Comparison of ENCODE assay signal across 27 mouse cellular contexts in the genomic region with DNA sequence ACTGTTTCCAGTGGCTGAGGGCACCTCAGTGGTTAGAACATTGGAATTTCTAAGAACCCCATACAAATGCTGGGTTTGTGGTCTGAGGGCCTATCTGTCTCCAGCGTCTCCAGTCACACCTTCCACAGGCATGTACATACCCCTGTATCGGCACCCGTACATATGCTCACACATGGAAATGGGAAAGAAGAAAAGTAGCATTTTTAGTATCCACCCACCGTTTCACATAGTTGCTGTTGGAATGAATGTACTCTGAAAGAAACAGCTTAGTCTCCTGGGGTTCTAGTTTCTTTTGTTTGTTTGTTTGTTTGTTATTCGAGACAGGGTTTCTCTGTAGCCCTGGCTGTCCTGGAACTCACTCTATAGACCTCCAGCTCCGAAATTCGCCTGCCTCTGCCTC.
"Had no signal": no experiment of that assay in that cellular context is flagged by ENCODE, and none has a peak within 500 bp of the region (broad histone marks: within the 10 kb centered on the region; RNA-seq: fewer than 3 reads in every experiment).

No protein-coding gene starts in this region.

- ATAC-seq: forebrain, embryonic 13.5 days; forebrain, embryonic 14.5 days; forebrain, embryonic 15.5 days; forebrain, embryonic 16.5 days; forebrain, postnatal 0 days had no signal

- H3K27me3 ChIP-seq: embryonic facial prominence, embryonic 12.5 days; embryonic facial prominence, embryonic 13.5 days; embryonic facial prominence, embryonic 15.5 days; forebrain, embryonic 12.5 days; forebrain, embryonic 13.5 days; forebrain, embryonic 15.5 days; heart, embryonic 12.5 days had no signal

- DNase-seq: cerebellum, adult 9-10 months; cerebellum, adult 9-11 months; cerebellum, postnatal 10 days; cerebellum, postnatal 14 days; cerebellum, postnatal 25 days; cerebellum, postnatal 36 days; embryo, embryonic 11 days; forebrain, postnatal 0 days; gastrocnemius, adult 2 months; gastrocnemius, postnatal 10 days; gastrocnemius, postnatal 14 days; gastrocnemius, postnatal 25 days; gastrocnemius, postnatal 36 days; heart, adult 18-20 months; heart, adult 2 months had no signal

- H3K4me1 ChIP-seq: embryonic facial prominence, embryonic 10.5 days; embryonic facial prominence, embryonic 12.5 days; embryonic facial prominence, embryonic 13.5 days; embryonic facial prominence, embryonic 15.5 days; forebrain, embryonic 10.5 days; forebrain, embryonic 12.5 days; forebrain, embryonic 13.5 days; forebrain, embryonic 15.5 days; heart, embryonic 12.5 days had no signal

- H3K4me3 ChIP-seq: embryonic facial prominence, embryonic 10.5 days; embryonic facial prominence, embryonic 12.5 days; embryonic facial prominence, embryonic 13.5 days; embryonic facial prominence, embryonic 15.5 days; erythroblast, embryonic 14.5 days; forebrain, embryonic 10.5 days; forebrain, embryonic 12.5 days; forebrain, embryonic 13.5 days; forebrain, embryonic 15.5 days; gastrocnemius, adult 2 months; heart, adult 2 months; heart, embryonic 12.5 days had no signal

- H3K9me3 ChIP-seq: embryonic facial prominence, embryonic 10.5 days; embryonic facial prominence, embryonic 12.5 days; embryonic facial prominence, embryonic 13.5 days; embryonic facial prominence, embryonic 15.5 days; forebrain, embryonic 10.5 days; forebrain, embryonic 12.5 days; forebrain, embryonic 13.5 days; forebrain, embryonic 15.5 days; heart, embryonic 12.5 days had no signal

- H3K27ac ChIP-seq: embryonic facial prominence, embryonic 10.5 days; embryonic facial prominence, embryonic 12.5 days; embryonic facial prominence, embryonic 13.5 days; embryonic facial prominence, embryonic 15.5 days; forebrain, embryonic 10.5 days; forebrain, embryonic 12.5 days; forebrain, embryonic 13.5 days; forebrain, embryonic 15.5 days; gastrocnemius, adult 2 months; heart, adult 2 months had no signal
